ENCODE assay signal across 36 mouse cellular contexts in the genomic region with DNA sequence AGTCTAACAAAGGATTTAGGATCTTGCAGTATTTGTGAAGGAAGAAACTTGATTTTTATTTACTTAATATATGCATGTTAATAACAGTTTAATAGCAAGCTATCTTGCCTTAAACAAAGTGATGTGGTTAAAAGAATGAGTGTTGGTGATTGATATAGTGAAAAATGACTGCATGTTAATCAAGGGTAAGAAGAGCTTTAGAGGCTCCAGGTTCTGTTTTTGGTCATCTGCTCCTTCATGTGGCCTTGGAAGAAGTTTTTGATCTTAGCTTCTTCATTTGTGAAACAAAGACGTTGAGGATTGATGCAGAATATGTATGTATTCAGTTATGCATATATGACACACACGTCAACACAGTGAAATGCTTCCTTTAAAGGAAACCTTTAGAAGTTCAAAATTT.
"Had no signal": no experiment of that assay in that cellular context is flagged by ENCODE, and none has a peak within 500 bp of the region (broad histone marks: within the 10 kb centered on the region; RNA-seq: fewer than 3 reads in every experiment).

No protein-coding gene starts in this region.

- ATAC-seq: hindbrain, embryonic 16.5 days; hindbrain, postnatal 0 days; inflammation-experienced regulatory T-cells, adult 6 months; intestine, embryonic 15.5 days; intestine, embryonic 16.5 days; intestine, postnatal 0 days had no signal

- H3K4me1 ChIP-seq: hindbrain, embryonic 10.5 days; hindbrain, embryonic 12.5 days; hindbrain, embryonic 13.5 days; hindbrain, embryonic 15.5 days; intestine, embryonic 15.5 days had no signal

- H3K4me3 ChIP-seq: heart, embryonic 10.5 days; heart, embryonic 12.5 days; heart, embryonic 13.5 days; heart, embryonic 15.5 days; hindbrain, embryonic 10.5 days; hindbrain, embryonic 12.5 days; hindbrain, embryonic 13.5 days; hindbrain, embryonic 15.5 days; intestine, embryonic 15.5 days; kidney, embryonic 15.5 days; layer of hippocampus, adult 2 months; left cerebral cortex, adult 2 months had no signal

- H3K4me2 ChIP-seq: heart, embryonic 11.5 days; heart, embryonic 12.5 days; heart, embryonic 13.5 days; heart, embryonic 15.5 days; hindbrain, embryonic 12.5 days; hindbrain, embryonic 13.5 days; hindbrain, embryonic 14.5 days; hindbrain, embryonic 15.5 days; intestine, embryonic 15.5 days; kidney, embryonic 15.5 days had no signal

- H3K9me3 ChIP-seq: heart, embryonic 10.5 days; heart, embryonic 12.5 days; heart, embryonic 13.5 days; heart, embryonic 15.5 days; hindbrain, embryonic 10.5 days; hindbrain, embryonic 12.5 days; hindbrain, embryonic 13.5 days; hindbrain, embryonic 15.5 days; intestine, embryonic 15.5 days; kidney, embryonic 15.5 days had no signal

- H3K36me3 ChIP-seq: heart, embryonic 10.5 days; heart, embryonic 12.5 days; heart, embryonic 13.5 days; heart, embryonic 15.5 days; hindbrain, embryonic 10.5 days; hindbrain, embryonic 12.5 days; hindbrain, embryonic 13.5 days; hindbrain, embryonic 15.5 days; intestine, embryonic 15.5 days; kidney, embryonic 15.5 days had no signal

- H3K27ac ChIP-seq: heart, embryonic 10.5 days; heart, embryonic 13.5 days; heart, embryonic 15.5 days; hindbrain, embryonic 10.5 days; hindbrain, embryonic 12.5 days; hindbrain, embryonic 13.5 days; hindbrain, embryonic 14.5 days; hindbrain, embryonic 15.5 days; hindbrain, postnatal 0 days; intestine, embryonic 15.5 days; kidney, embryonic 15.5 days; kidney, postnatal 0 days; layer of hippocampus, adult 2 months; left cerebral cortex, adult 2 months had no signal

- H3K9ac ChIP-seq: heart, embryonic 12.5 days; heart, embryonic 13.5 days; heart, embryonic 15.5 days; hindbrain, embryonic 12.5 days; hindbrain, embryonic 13.5 days; hindbrain, embryonic 14.5 days; hindbrain, embryonic 15.5 days; intestine, embryonic 15.5 days; kidney, embryonic 15.5 days had no signal

- DNase-seq: heart, postnatal 10 days; heart, postnatal 14 days; heart, postnatal 36 days; heart, postnatal 4 days; kidney, adult 11 months; kidney, adult 18-20 months; kidney, adult 2 months; kidney, adult 8-10 months; kidney, adult 9 months; kidney, postnatal 10 days; kidney, postnatal 14 days; kidney, postnatal 25 days; kidney, postnatal 36 days; kidney, postnatal 4 days; layer of hippocampus, adult 9-11 months; layer of hippocampus, postnatal 36 days had no signal

- H3K27me3 ChIP-seq: heart, embryonic 12.5 days; heart, embryonic 13.5 days; heart, embryonic 15.5 days; hindbrain, embryonic 12.5 days; hindbrain, embryonic 13.5 days; hindbrain, embryonic 15.5 days; intestine, embryonic 15.5 days; kidney, embryonic 15.5 days had no signal
